Mouse (Mus musculus) kidney, embryonic 16.5 days (tissue): ENCODE data around the gene Mtrf1l. TPM values are rescaled to one million over a fixed set of nuclear protein-coding genes. Genes with fewer than 3 reads are reported as not detected.

ENCODE experiments used
- ATAC-seq: fragments of 200-750 bp; cut with Nextera tagmentation; 2 replicates; pipeline ENCODE4 v1.8.0; 2017; ENCODE audit warnings: moderate TSS enrichment; ENCODE audit not compliant: low FRiP score, low TSS enrichment
- H3K27ac ChIP-seq: fragments of 300-500 bp; sonication (generic); 2 replicates; pipeline ENCODE4 v1.5.1; 2014; ENCODE audit warnings: low read length
- H3K27me3 ChIP-seq: fragments of 300-500 bp; sonication (generic); 2 replicates; pipeline ENCODE4 v1.6.1; 2014; ENCODE audit warnings: low read length, control low read depth, mixed read lengths; ENCODE audit not compliant: insufficient read depth
- H3K36me3 ChIP-seq: fragments of 300-500 bp; sonication (generic); 2 replicates; pipeline ENCODE4 v1.6.1; 2014; ENCODE audit warnings: low read length, control low read depth, mixed read lengths; ENCODE audit not compliant: insufficient read depth
- H3K4me1 ChIP-seq: fragments of 300-500 bp; sonication (generic); 2 replicates; pipeline ENCODE4 v1.6.1; 2014; ENCODE audit warnings: low read length, control low read depth, mixed read lengths; ENCODE audit not compliant: insufficient read depth
- H3K4me2 ChIP-seq: fragments of 300-500 bp; sonication (generic); replicated peaks from 2 replicates; pipeline ENCODE4 v1.6.1; 2014; ENCODE audit warnings: low read depth, low read length
- H3K4me3 ChIP-seq: fragments of 300-500 bp; sonication (generic); 2 replicates; pipeline ENCODE4 v1.5.1; 2014; ENCODE audit warnings: mild to moderate bottlenecking, low read length
- H3K9ac ChIP-seq: fragments of 300-500 bp; sonication (generic); replicated peaks from 2 replicates; pipeline ENCODE4 v1.6.1; 2014; ENCODE audit warnings: low read length
- H3K9me3 ChIP-seq: fragments of 300-500 bp; sonication (generic); 2 replicates; pipeline ENCODE4 v1.6.1; 2016; ENCODE audit warnings: low read length, control low read depth
- WGBS: fragments of 180-500 bp; shearing (Covaris S2); extraction: QIAGEN DNeasy Blood & Tissue Kit; methylation state at CpG from one replicate; pipeline ENCODE4 v1.1.7; 2014; 5-methylcytosine and 5-hydroxymethylcytosine counted together
- polyA plus RNA-seq: library from polyadenylated mRNA; unstranded; fragments of >200 nt; fragmentation: Nextera tagmentation; extraction: Ambion mirVana; gene quantifications from 2 replicates; pipeline ENCODE4 v1.2.1, GENCODE M21; 2015

The Mtrf1l gene
- 13.5 and 14.2 TPM in 2 replicates for polyA plus RNA-seq

DNA sequence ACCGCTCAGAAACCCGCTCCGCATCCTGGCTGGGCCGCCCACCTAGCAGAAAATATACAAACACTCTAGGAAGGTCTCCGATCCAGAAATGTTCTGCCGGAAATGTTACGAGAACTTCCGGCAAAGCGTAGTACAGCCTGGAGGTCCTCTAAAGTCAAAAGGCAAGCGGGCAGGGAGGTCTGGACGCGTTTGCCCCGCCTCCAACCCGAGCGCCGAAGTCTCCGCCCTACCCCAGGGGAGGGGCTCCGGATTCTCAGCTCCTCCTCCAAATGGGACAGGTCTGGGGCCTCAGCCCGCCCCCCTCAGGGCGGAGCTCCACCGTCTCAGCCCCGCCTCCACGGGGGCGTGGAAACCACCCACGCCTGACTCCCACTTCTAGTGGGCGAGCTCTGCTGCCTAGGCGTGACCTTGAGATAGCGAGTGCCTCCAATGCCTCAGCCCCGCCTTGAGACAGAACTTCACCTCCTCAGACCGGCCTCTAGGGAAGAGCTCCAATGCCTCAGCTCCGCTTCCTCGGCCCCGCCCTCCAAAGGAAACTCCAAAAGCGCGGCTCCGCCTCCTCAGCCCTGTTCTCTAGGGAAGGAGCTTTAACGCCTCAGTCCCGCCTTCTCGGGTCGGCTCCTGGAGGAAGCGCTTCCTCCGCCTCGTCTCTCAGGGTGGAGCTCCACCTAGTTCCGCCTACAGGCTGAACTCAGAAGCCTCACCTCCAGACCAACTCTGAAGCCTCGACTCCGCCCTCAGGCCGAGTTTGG lies at the start of gene Mtrf1l:
Gene Mtrf1l, minus strand, starts transcription at position 171 of the 752 bp plus-strand sequence.
- WGBS = under 1% methylated on average over 47 of the region's 47 CpGs
- Histone ChIP-seq H3K4me3 (peak within 1 kb of the TSS; percentile 95), H3K36me3 (peaks cover 9% of the 10 kb centered on the region), H3K9me3 (no peaks in the 10 kb centered on the region), H3K9ac (peak within 1 kb of the TSS; percentile 96), H3K27me3 (no peaks in the 10 kb centered on the region), H3K4me1 (peaks cover 15% of the 10 kb centered on the region), H3K27ac (peak within 1 kb of the TSS; percentile 97), H3K4me2 (peak within 1 kb of the TSS; percentile 80)
- peak; percentile 97 for ATAC-seq

DNA sequence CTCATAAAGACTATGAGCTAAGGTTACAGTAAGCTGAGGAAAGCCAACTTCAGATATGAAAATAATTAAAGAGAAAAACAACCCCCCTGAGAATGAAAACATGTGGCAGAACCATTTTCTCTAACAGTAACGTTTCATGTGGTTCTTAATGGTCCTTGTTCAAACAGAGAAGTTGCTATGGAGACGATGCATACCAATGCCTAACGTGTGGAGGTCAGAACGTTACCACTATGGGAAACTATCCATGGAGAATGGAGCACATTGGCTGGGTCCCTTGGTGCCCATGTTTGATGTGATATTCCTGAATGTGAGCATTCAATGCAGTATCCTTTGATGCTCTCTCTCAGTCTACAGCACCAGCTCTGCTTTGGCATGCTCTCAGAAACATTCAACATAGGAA lies 47.4 kb upstream of the Mtrf1l start:
- ATAC-seq = no peak
- Histone ChIP-seq H3K27ac (no peak overlapping the region), H3K4me2 (no peak overlapping the region), H3K9ac (no peak overlapping the region), H3K9me3 (no peaks in the 10 kb centered on the region), H3K36me3 (no peaks in the 10 kb centered on the region), H3K27me3 (no peaks in the 10 kb centered on the region), H3K4me3 (no peak overlapping the region), H3K4me1 (no peaks in the 10 kb centered on the region)
- 58% methylated on average over 4 of the region's 4 CpGs for WGBS

DNA sequence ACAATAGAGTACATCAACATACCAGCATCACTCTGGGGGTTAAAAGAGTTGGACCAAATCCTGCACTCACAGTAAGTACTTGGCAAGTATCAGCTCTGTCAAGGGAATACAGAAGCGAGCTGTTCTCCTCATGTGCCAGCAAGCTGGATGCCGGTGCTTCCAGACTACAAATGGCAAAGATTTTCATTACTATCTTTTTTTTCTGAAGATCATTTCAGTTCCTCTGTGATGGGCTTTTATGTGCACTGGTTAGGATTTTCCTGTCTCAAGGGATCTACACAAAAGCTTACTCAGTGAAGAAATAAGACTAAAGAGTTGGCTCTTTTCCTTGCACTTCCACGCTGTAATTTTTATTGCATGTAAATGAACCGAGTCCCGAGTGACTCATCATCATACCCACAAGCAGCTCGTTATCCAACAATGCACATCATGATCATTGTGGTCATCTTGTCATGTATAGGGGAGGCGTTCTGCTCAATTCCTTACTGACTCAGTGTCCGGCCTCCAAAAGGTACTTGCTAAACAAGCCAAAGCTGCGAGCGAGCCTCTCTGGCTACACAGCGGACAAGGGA lies 44.4 kb upstream of the Mtrf1l start:
- H3K4me3 ChIP-seq = no peak overlapping the region
- 81% methylated on average over 11 of the region's 11 CpGs for WGBS
- no peak overlapping the region for H3K27ac ChIP-seq
- H3K36me3 ChIP-seq = no peaks in the 10 kb centered on the region
- no peaks in the 10 kb centered on the region for H3K27me3 ChIP-seq
- H3K4me1 ChIP-seq = no peaks in the 10 kb centered on the region
- H3K9me3 ChIP-seq = no peaks in the 10 kb centered on the region
- no peak overlapping the region for H3K9ac ChIP-seq
- ATAC-seq = no peak
- H3K4me2 ChIP-seq = no peak overlapping the region

DNA sequence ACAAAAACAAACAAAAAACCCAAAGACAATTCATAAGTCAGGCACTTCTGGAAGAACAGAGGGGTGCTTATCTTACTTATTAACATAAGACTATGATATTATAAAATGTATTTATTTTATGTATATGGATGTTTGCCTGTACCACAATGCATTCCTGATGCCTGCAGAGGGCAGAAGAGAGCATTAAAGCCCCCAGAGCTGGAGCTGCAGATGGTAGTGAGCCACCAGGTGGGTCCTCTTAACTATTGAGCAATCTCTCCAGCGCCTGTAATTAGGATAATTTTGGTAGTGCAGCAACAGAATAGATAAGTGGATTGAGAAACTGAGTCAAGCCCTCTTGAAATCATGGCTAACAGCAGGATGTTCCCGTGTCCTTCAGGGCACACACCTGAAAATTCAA lies 42.3 kb upstream of the Mtrf1l start:
- Histone ChIP-seq H3K4me1 (no peaks in the 10 kb centered on the region), H3K27ac (no peak overlapping the region), H3K4me2 (no peak overlapping the region), H3K9me3 (no peaks in the 10 kb centered on the region), H3K9ac (no peak overlapping the region), H3K36me3 (no peaks in the 10 kb centered on the region), H3K27me3 (no peaks in the 10 kb centered on the region), H3K4me3 (no peak overlapping the region)
- WGBS = 74% methylated on average over 2 of the region's 2 CpGs
- ATAC-seq = no peak

DNA sequence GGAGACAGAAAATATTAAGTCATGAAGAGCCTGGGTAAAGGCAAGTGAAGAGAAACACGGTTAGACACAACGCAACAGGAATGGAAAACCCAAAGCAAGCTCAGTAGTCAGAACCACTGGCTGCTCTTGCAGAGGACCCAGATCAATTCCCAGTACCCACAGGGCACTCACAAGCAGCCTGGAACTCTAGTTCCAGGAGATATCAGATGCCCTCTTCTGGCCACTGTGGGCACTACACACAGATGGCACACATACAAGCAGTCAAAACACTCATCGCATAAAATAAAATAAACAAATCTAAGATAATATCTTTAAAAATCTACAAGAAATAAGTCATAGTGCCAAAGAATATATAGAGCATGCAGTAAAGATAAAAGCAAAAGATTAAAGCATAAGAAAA lies 39.0 kb upstream of the Mtrf1l start:
- H3K36me3 ChIP-seq = no peaks in the 10 kb centered on the region
- over 99% methylated on average over 3 of the region's 3 CpGs for WGBS
- no peaks in the 10 kb centered on the region for H3K4me1 ChIP-seq

DNA sequence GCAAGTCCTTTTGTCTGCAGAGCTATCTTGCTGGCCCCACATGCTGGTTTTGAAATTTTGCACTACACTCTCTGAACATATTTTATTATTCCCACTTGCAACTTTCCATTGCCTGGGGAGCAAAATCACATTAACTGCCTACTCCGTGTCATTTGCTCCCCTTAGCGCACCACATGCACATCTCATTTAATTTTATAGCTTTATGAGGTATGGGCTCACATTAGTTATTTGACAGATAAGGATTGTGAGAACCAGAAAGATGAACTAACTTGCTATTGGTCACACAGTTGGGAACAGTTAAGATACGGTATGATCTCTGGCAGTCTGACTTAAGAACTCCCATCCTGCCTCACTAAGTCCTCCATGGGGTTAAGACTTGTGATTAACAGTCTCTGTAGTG lies 37.1 kb upstream of the Mtrf1l start:
- H3K4me1 ChIP-seq = no peaks in the 10 kb centered on the region
- no peaks in the 10 kb centered on the region for H3K9me3 ChIP-seq
- 88% methylated on average over 3 of the region's 3 CpGs for WGBS
- H3K27ac ChIP-seq = no peak overlapping the region
- H3K9ac ChIP-seq = no peak overlapping the region
- H3K27me3 ChIP-seq = no peaks in the 10 kb centered on the region
- ATAC-seq = no peak
- no peaks in the 10 kb centered on the region for H3K36me3 ChIP-seq
- H3K4me2 ChIP-seq = no peak overlapping the region
- H3K4me3 ChIP-seq = no peak overlapping the region

More for the DNA sequence above, 39.0 kb upstream of the Mtrf1l start:
- no peaks in the 10 kb centered on the region for H3K9me3 ChIP-seq
- no peak overlapping the region for H3K27ac ChIP-seq
- H3K27me3 ChIP-seq = no peaks in the 10 kb centered on the region
- no peak overlapping the region for H3K4me3 ChIP-seq
- no peak overlapping the region for H3K4me2 ChIP-seq
- ATAC-seq = no peak
- no peak overlapping the region for H3K9ac ChIP-seq

DNA sequence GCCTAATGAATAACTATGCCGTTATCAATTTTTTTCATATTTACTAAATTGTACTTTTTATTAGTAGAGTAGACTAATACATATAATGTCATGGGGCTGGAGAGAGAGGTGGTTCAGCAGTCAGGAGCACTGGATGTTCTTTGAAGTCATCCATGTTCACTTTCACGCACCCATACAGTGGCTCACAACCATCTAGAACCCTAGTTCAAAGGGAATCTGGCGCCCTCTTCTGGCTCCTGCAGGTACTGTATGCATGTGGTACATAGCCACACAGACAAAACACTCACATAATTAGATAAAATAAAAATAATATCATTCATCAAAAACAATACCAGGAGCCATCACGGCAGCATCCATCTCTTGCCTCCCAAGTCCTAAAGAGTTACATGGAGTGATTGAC lies 36.0 kb upstream of the Mtrf1l start:
- Histone ChIP-seq H3K4me3 (no peak overlapping the region), H3K4me2 (no peak overlapping the region), H3K9ac (no peak overlapping the region), H3K9me3 (no peaks in the 10 kb centered on the region), H3K4me1 (no peaks in the 10 kb centered on the region), H3K27ac (no peak overlapping the region), H3K36me3 (no peaks in the 10 kb centered on the region), H3K27me3 (no peaks in the 10 kb centered on the region)
- WGBS = 76% methylated on average over 4 of the region's 4 CpGs
- ATAC-seq = no peak

DNA sequence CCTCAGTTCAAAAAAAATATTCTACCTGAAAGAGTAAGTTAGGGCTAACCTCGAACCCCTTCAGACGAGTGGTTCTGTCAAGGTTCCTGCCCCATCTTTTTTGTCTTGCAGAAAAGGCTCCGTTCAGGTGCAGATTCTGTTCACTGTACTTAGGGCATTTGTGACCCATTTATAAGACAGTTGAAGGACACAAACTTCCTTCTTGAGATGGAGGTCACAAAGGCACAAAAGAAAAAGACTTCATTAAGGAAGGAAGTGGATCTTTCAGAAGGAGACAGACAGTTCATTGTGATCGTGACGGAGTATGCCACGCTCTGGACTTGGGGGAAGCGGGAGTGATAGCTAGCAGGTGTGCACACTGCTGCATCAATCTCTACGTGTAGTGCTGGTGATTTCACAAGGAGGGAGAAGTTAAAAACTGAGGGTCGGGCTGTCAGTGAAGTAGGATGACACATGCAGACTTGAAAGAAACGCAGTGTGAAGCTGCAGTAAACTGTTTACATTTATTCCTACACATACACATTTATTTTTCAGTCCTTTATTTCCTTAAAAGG lies 34.4 kb upstream of the Mtrf1l start:
- no peak for ATAC-seq
- H3K4me3 ChIP-seq = no peak overlapping the region

DNA sequence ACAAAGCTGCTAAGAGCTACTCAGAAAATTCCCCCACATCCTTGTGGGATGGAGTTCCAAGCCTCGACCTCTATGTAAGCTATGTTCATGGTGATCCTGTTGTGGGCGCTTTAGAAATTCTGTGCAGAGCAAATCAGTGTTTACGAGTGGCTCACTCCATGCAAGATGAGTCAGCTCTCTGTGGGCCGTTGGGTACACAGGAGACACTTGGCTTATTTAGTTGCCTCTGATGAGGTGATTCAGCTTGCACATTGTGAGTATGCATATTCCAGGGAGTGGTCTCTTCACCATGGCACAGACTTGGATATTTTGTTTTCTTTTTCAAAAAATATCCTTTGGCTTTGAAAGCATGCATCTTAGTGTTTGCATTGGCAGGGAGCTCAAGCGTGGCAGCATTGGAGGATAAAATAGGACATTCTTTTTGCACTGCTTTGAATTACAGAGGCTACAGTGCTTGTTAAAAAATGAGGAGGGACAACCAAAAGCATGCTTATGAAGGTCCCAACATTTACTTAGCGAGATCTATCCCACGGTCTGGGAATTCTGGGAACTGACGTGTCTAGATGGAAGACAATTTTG lies 29.7 kb upstream of the Mtrf1l start:
- no peak for ATAC-seq
- no peaks in the 10 kb centered on the region for H3K4me1 ChIP-seq
- H3K27ac ChIP-seq = no peak overlapping the region
- no peaks in the 10 kb centered on the region for H3K27me3 ChIP-seq
- 82% methylated on average over 8 of the region's 8 CpGs for WGBS
- no peak overlapping the region for H3K4me2 ChIP-seq
- H3K9ac ChIP-seq = no peak overlapping the region
- H3K36me3 ChIP-seq = no peaks in the 10 kb centered on the region
- H3K4me3 ChIP-seq = no peak overlapping the region
- no peaks in the 10 kb centered on the region for H3K9me3 ChIP-seq

More for the DNA sequence above, 34.4 kb upstream of the Mtrf1l start:
- Histone ChIP-seq H3K4me2 (no peak overlapping the region), H3K36me3 (no peaks in the 10 kb centered on the region), H3K4me1 (no peaks in the 10 kb centered on the region), H3K27ac (no peak overlapping the region), H3K9ac (no peak overlapping the region), H3K27me3 (no peaks in the 10 kb centered on the region), H3K9me3 (no peaks in the 10 kb centered on the region)
- WGBS = 71% methylated on average over 10 of the region's 10 CpGs

DNA sequence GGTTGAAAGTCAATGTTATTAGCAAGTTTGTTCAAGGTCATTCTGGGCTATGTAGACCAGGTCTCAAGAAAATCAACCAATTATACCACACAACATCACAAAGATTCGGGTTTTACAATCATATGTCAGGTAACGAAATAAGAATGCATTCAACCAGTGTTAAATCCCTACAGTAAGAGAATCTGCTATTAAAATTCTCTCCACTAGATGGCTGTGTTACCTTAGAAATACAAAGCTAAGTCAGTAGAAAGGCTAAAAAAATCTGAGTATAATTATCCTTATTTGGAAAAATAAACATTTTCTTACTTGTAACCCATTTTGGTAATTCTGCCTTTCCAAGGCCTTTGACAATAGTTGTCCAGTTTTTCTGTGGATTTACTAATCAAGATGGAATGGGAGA lies 23.2 kb upstream of the Mtrf1l start:
- no peak overlapping the region for H3K27ac ChIP-seq
- no peaks in the 10 kb centered on the region for H3K27me3 ChIP-seq
- no peak overlapping the region for H3K4me3 ChIP-seq
- no peaks in the 10 kb centered on the region for H3K36me3 ChIP-seq
- WGBS = 30% methylated on average over 2 of the region's 2 CpGs
- H3K9ac ChIP-seq = no peak overlapping the region
- no peak for ATAC-seq
- no peaks in the 10 kb centered on the region for H3K9me3 ChIP-seq
- no peaks in the 10 kb centered on the region for H3K4me1 ChIP-seq
- H3K4me2 ChIP-seq = no peak overlapping the region
